Mouse (Mus musculus) embryonic facial prominence, embryonic 10.5 days (tissue): ENCODE results near the gene Btg2. TPM values are rescaled to one million over a fixed set of nuclear protein-coding genes. Genes with fewer than 3 reads are reported as not detected.

Experiments
- polyA plus RNA-seq: library from polyadenylated mRNA; unstranded; fragments of >200 nt; fragmentation: Nextera tagmentation; extraction: Ambion mirVana; gene quantifications from 2 replicates; pipeline ENCODE4 v1.2.1, GENCODE M21; 2016

Btg2 gene
- polyA plus RNA-seq, 1 experiment from 2014 or later, result 32.5 TPM

Other genes with a start within 250 kb of the Btg2 start
- gene Optc, start 171.1 kb downstream of the Btg2 start, polyA plus RNA-seq, result 0.38 and 0.79 TPM in 2 replicates
- gene Prelp, start 157.7 kb downstream of the Btg2 start, polyA plus RNA-seq, result 0.74 and 0.91 TPM in 2 replicates
- gene Fmod, start 41.9 kb downstream of the Btg2 start, polyA plus RNA-seq, result 2.0 and 2.2 TPM in 2 replicates
- gene Chit1, start 32.1 kb upstream of the Btg2 start, polyA plus RNA-seq, result 0.09 TPM in 1 of 2 replicates, not detected in the other
- 0.96 and 0.99 TPM in 2 replicates for gene Chil1, start 103.1 kb upstream of the Btg2 start, polyA plus RNA-seq
- gene Mybph, start 114.3 kb upstream of the Btg2 start, polyA plus RNA-seq, result 0.49 and 1.4 TPM in 2 replicates
- 0.28 and 0.65 TPM in 2 replicates for gene Adora1, start 156.3 kb upstream of the Btg2 start, polyA plus RNA-seq
- gene Myog, start 210.9 kb upstream of the Btg2 start, polyA plus RNA-seq, result 0.62 and 3.1 TPM in 2 replicates